Mouse (Mus musculus) activated CD4-positive, CD25-positive, alpha-beta regulatory T cell, adult 9 weeks (primary cell): ENCODE measurements around the gene Zfp39. TPM values are rescaled to one million over a fixed set of nuclear protein-coding genes. Genes with fewer than 3 reads are reported as not detected.

Experiments
- polyA plus RNA-seq: library from polyadenylated mRNA; unstranded; fragments of 100-300 nt; shearing (Covaris generic); gene quantifications from one replicate; pipeline ENCODE4 v1.2.1, GENCODE M21; 2017

The Zfp39 gene
- 12.4 TPM for polyA plus RNA-seq

DNA sequence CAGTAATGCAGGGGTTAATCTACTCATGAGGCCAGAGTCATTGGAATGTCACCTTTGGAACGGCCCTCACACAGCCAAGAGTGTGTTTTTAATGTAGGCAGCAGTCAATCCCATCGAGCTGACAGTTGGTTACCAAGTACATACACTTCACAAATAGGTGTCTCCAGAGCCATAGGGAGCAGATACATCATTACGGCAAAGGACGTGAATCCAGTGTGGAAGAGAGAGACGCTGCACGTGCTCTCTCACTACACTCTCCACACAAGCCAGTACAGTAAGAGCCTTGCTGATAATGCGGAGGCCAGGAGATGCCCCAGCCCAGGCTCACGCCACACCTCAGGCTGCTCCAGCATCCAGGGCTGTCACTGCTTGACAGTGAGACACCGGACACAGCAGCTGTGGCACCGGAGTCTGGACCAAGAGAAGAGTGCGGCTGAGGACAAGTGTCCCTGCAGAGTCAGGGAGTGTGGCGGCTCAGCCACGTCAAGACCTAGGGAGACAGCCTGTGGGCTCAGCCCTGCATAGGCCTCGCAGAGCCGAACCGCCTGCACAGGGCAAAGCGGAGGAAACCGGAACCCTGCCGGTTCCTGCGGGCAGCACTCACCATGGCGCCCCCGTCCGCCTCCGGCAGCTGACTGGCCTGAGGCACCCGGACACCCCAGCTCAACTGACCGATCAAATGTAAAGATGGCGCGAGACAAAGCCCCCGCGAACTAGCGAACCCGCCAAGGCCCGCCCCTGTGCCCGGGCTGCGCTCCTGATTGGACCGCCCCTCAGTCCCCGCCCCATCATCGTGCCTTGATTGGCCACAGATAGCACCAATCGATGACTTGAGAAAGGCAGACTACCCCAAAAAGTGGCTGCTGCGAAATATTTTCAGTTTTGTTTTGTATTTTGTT lies at the start of gene Zfp39:
Gene Zfp39, minus strand, starts transcription at position 715 of the 899 bp plus-strand sequence.

DNA sequence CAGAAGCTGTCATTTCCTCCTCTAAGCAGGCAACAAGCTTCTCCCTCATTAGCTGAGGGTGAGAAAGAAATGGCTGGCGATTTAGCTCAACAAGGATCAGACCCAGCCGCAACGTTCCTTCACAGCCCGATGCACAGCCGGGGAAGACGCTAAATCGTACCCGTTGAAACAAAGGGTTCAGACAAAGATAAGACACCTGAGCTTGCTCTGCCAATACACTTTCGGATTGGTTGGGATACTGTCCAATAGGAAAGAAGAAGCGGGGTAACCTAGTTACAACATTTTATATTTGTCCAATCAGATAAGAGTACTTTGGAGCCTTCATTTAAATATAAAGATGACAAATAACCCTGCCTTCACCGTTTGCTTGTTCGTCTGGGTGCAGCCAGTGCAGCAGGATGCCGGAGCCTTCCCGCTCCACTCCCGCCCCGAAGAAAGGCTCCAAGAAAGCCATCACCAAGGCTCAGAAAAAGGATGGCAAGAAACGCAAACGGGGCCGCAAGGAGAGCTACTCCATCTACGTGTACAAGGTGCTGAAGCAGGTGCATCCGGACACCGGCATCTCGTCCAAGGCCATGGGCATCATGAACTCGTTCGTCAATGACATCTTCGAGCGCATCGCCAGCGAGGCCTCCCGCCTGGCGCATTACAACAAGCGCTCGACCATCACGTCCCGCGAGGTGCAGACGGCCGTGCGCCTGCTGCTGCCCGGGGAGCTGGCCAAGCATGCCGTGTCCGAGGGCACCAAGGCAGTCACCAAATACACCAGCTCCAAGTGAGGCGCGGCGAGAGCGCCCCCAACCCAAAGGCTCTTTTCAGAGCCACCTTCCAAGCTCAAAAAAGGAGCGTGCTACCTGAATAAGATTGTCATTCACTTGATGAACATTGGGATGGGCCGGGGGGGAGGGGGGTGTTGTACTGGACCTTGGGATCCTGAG lies 44.8 kb upstream of the Zfp39 start, which contains the start of gene Hist3h2ba:
Gene Hist3h2ba, plus strand, starts transcription at position 379 of the 938 bp plus-strand sequence.

DNA sequence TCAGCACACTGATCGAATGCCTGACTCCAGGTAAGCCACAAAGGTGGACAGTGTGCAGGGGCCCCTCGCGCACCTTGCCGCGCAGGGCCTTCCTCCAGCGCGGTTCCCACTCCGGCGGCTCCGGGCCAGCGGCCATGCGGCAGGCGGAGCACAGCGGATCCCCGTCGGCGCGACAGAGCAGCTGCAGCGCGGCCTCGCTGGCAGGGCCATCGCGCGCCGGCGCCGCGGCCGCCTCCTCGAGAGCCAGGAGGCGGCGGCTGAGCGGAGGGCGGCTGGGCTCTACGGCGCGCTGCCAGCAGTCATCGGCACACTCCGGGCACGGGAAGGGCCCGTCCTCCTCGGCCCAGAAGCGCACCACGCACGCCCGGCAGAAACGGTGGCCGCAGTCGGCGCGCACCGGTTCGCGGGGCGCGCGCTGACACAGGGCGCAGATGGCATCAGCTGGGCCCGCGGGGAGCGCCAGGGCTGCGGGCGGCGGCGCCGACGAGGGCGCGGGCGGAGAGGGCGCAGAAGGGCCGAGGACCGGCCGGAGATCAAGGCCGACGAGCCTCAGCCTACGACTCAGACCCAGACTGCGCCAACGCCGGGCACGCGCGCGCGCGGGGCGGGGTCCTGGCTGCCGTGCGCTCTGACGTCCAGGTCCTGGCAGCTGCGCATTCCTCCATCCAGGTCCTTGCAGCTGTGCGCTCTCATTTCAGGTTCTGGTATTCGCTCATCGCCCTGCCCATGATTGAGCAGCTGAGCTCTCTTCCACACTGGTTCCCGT lies 34.5 kb upstream of the Zfp39 start, which contains the start of gene Rnf187:
Gene Rnf187, minus strand, starts transcription at position 595 of the 766 bp plus-strand sequence.

DNA sequence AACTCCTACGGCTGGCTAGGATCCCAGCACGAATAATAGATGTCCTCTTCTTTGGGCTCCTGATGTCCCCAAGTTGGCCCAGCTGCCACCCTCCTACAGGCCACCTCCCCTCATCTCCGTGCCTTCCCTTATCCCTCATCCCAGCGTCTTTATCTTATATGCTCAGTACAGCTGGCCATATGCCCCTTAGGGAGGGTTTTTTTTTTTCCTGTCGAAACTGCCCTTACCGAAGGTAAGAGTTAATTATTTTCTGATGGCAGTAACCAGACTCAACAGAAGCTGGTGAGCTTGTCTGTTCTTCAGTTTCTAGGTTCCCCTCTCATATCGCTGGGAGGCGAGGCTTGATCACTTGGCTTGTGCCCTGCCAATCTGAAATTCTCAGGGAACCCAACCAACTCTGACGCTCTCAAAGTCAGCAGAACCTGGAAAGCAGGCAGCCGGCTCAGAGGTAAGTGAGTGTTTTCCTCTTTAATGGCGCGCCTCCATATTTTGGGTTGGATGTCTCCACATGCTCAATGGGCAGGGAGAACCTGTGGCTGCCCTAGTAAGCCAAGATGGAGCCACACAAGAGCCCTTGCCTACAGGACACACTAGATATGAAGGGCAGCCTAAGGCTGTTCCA lies 13.8 kb upstream of the Zfp39 start, which contains the start of gene Btnl10:
Gene Btnl10, plus strand, starts transcription at position 164 of the 622 bp plus-strand sequence.

DNA sequence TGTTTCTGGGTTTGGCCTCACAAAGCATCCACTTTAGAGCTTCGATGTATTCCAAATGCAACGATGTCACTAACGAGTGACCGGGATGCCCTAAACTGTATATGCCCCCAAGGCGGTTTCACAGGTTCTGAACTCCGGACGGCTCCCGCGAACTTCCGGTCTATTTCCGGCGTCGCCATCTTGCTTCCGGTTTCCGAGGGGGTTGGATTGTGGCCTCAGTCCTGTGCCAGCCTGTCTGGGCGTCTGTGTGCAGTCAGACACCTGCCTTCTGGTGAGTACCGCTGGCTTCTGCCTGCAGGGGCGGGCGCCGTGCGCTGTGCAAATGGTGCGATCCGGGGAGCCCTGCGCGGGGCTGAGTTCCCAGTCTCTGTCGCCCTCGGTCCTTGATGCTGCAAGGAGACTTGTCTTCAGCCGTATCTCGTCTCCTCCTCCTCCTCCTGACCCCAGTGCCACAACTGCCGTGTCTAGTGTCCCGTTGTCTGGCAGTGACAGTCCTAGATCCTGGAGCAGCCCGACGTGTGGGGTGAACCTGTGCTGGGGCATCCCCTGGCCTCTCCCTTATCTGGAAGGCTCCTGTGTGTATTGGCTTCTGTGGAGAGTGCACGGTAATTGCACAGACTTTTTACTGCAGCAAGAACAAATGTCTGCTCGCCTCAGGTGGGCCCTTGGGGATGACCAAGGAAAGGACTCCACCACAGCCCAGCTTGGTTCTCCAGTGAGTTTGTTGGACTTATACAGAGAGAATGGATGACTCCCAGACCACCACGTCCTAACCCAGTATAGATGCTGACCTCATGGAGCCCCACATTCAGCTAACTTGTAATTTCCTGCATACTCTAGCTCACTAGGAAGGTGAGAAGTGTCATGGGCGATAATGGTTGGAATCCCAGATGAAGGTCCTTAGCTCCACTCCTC lies 36.7 kb downstream of the Zfp39 start, which contains the start of gene 2810021J22Rik:
Gene 2810021J22Rik, plus strand, starts transcription at position 178 of the 915 bp plus-strand sequence.

DNA sequence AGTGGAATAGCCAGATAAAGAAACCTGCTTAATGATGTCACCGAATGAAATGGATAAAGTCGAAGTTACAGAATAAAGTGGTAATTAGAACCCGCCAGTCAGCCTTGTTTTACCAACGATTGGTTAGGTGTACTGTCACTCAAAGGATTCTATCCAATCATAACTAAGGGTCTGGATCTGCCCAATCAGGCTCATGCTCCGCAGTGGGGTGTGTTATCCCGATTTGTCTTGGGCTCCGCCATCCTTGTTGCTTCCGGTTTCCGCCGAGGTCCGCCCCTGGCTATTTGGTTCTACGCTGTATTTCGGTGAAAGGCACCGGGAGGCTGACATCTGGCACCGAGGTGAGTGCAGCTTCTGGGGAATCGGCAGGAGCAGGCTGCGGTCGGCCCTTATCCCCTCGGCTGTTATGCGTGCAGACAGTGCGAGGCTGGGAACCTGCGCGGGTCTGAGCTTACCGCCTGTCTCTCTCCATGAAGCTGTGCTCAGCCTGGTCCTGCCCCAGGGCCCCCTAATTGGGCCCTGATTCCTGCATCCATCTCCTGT lies 57.0 kb downstream of the Zfp39 start, which contains the start of gene Gm12258:
Gene Gm12258, plus strand, starts transcription at position 240 of the 543 bp plus-strand sequence.

DNA sequence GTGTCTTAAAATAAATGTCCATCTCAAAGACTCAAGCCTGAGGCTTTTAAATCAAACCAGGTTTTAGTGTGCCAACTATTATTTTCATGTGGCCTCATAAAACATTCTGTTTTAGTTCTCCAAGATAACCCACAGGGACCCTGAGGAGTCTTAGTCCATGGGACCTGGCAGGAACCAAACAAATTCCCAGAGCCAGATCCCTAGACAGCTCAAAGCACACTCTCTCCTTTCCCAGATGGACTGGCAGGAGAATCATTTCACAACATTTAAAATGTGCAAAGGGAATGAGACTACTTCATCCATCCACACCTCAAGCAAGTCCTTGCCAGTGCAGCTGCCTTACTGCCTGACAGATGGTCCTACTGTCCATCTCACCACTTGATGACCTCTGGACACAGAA lies 65.1 kb downstream of the Zfp39 start, which contains the start of gene Olfr311:
Gene Olfr311, plus strand, starts transcription at position 301 of the 400 bp plus-strand sequence.

Other genes with a start within 250 kb of the Zfp39 start
- not detected for gene Olfr322, start 245.4 kb downstream of the Zfp39 start, polyA plus RNA-seq
- not detected for gene Olfr320, start 223.1 kb downstream of the Zfp39 start, polyA plus RNA-seq
- gene Olfr319, start 205.1 kb downstream of the Zfp39 start, polyA plus RNA-seq = not detected
- gene Olfr318, start 180.2 kb downstream of the Zfp39 start, polyA plus RNA-seq = not detected
- gene Olfr317, start 165.0 kb downstream of the Zfp39 start, polyA plus RNA-seq = not detected
- gene Olfr316, start 151.5 kb downstream of the Zfp39 start, polyA plus RNA-seq = not detected
- not detected for gene Olfr315, start 131.0 kb downstream of the Zfp39 start, polyA plus RNA-seq
- not detected for gene Olfr314, start 121.3 kb downstream of the Zfp39 start, polyA plus RNA-seq
- gene Fam183b, start 102.3 kb downstream of the Zfp39 start, polyA plus RNA-seq = not detected
- not detected for gene Olfr313, start 89.2 kb downstream of the Zfp39 start, polyA plus RNA-seq
- gene Olfr312, start 75.0 kb downstream of the Zfp39 start, polyA plus RNA-seq = not detected
- gene Olfr311, start 65.0 kb downstream of the Zfp39 start, polyA plus RNA-seq = not detected
- gene Gm12258, start 57.1 kb downstream of the Zfp39 start, polyA plus RNA-seq = 9.8 TPM
- 16.4 TPM for gene 2810021J22Rik, start 37.0 kb downstream of the Zfp39 start, polyA plus RNA-seq
- 0.32 TPM for gene Btnl10, start 13.7 kb upstream of the Zfp39 start, polyA plus RNA-seq
- gene Rnf187, start 34.7 kb upstream of the Zfp39 start, polyA plus RNA-seq = 11.3 TPM
- gene Hist3h2ba, start 44.7 kb upstream of the Zfp39 start, polyA plus RNA-seq = 21.6 TPM
- 22.1 TPM for gene Hist3h2a, start 50.5 kb upstream of the Zfp39 start, polyA plus RNA-seq
- gene Trim17, start 50.5 kb upstream of the Zfp39 start, polyA plus RNA-seq = 0.26 TPM
- gene Trim11, start 73.9 kb upstream of the Zfp39 start, polyA plus RNA-seq = 33.6 TPM
- not detected for gene Obscn, start 232.2 kb upstream of the Zfp39 start, polyA plus RNA-seq